22 mouse cellular contexts compared by ENCODE assay signal in genomic region chrX:134582270-134582669, GRCm38 (mm10). TPM values are rescaled to one million over a fixed set of nuclear protein-coding genes. Genes with fewer than 3 reads are reported as not detected.
DNase-seq lines count a peak whose midpoint lies in the region; ATAC-seq and TF ChIP-seq lines count a peak whose summit lies in the region.
"Had no signal": no experiment of that assay in that cellular context is flagged by ENCODE, and none has a peak within 500 bp of the region (broad histone marks: within the 10 kb centered on the region; RNA-seq: fewer than 3 reads in every experiment).

No protein-coding gene starts in this region.

- DNase-seq in thymus, adult 2 months: no peak
- DNase-seq in thymus, postnatal 25 days: no peak
- no peak for DNase-seq in liver, embryonic 14.5 days (ENCODE audit: low read depth in 3 of 3, low spot score in 3 of 3)
- DNase-seq in splenic B cell, adult 2 months (ENCODE audit: low read depth, low spot score): peak; percentile 36
- DNase-seq in embryo, embryonic 10.5 days (ENCODE audit: low spot score): no peak
- no peak for DNase-seq in thymus, postnatal 0 days (ENCODE audit: low spot score)
- no peak for DNase-seq in gastrocnemius, postnatal 10 days
- DNase-seq: adrenal gland, postnatal 14 days; cerebellum, adult 8-10 months; heart, postnatal 4 days; kidney, adult 18-20 months; kidney, postnatal 10 days; right cerebral cortex, postnatal 14 days; thymus, postnatal 4 days had no signal

- no peak for TF ChIP-seq EP300 in liver, embryonic 14.5 days (IDR thresholded peaks at IDR 0.05; ENCODE audit: low read depth)

- H3K27ac ChIP-seq in thymus, adult 2 months (ENCODE audit: control insufficient read depth, insufficient read depth, low read length): no peak overlapping the region
- no peak overlapping the region for H3K27ac ChIP-seq in brown adipose tissue, adult 24 weeks (replicated peaks; ENCODE audit: low read depth, low read length)
- no peak overlapping the region for H3K27ac ChIP-seq in liver, embryonic 14.5 days
- H3K27ac ChIP-seq: embryonic facial prominence, embryonic 13.5 days; heart, embryonic 13.5 days; hindbrain, postnatal 0 days; layer of hippocampus, adult 2 months; neural tube, embryonic 13.5 days had no signal

- WGBS in thymus, adult 2 months: 17% methylated on average over 11 of the region's 11 CpGs
- WGBS in liver, embryonic 14.5 days (ENCODE audit: insufficient replicate concordance): 25% methylated on average over 11 of the region's 11 CpGs

- 0 out of 2 replicates have a peak overlapping the region, but pooled peaks have one; percentile 17 for H3K4me3 ChIP-seq in thymus, adult 2 months (ENCODE audit: control insufficient read depth, insufficient read depth, low read length)
- H3K4me3 ChIP-seq in brown adipose tissue, adult 24 weeks (ENCODE audit: insufficient read depth, low read depth, low read length): peak overlapping the region; percentile 47
- peak overlapping the region; percentile 47 to 58 for H3K4me3 ChIP-seq in liver, embryonic 14.5 days (ENCODE audit: insufficient read depth in 1 of 2, low read depth in 2 of 2, low read length in 2 of 2)
- H3K4me3 ChIP-seq: embryonic facial prominence, embryonic 13.5 days; heart, embryonic 13.5 days; layer of hippocampus, adult 2 months; neural tube, embryonic 13.5 days had no signal

- peak; percentile 30; the same call in 1 of the 2 replicates for ATAC-seq in liver, embryonic 14.5 days (ENCODE audit: insufficient read depth)
- ATAC-seq: CD4-positive, CD25-positive, alpha-beta regulatory T cell, adult 4 months; hindbrain, postnatal 0 days had no signal

- no peaks in the 10 kb centered on the region for H3K36me3 ChIP-seq in thymus, adult 2 months (ENCODE audit: control insufficient read depth, insufficient read depth, low read length)
- H3K36me3 ChIP-seq in liver, embryonic 14.5 days (replicated peaks; ENCODE audit: control insufficient read depth, insufficient read depth, low read depth): peaks cover 2% of the 10 kb centered on the region; the same call in 1 of the 2 replicates
- H3K36me3 ChIP-seq in splenic B cell, adult 2 months (ENCODE audit: control insufficient read depth, insufficient read depth, low read length, poor library complexity, severe bottlenecking): no peaks in the 10 kb centered on the region
- H3K36me3 ChIP-seq: embryonic facial prominence, embryonic 13.5 days; neural tube, embryonic 13.5 days had no signal

- TF ChIP-seq CTCF in thymus, adult 2 months (IDR thresholded peaks at IDR 0.05; ENCODE audit: borderline replicate concordance, control insufficient read depth, extremely low read depth, insufficient read depth, low read length, poor library complexity): no peak
- TF ChIP-seq CTCF in liver, embryonic 14.5 days (IDR thresholded peaks at IDR 0.05; ENCODE audit: low read depth): no peak

- peaks cover 4% of the 10 kb centered on the region; the same call in 1 of the 2 replicates for H3K4me1 ChIP-seq in thymus, adult 2 months (replicated peaks; ENCODE audit: control insufficient read depth, insufficient read depth, low read length)
- peaks cover 3% of the 10 kb centered on the region; the same call in 1 of the 2 replicates for H3K4me1 ChIP-seq in brown adipose tissue, adult 24 weeks (ENCODE audit: control insufficient read depth, insufficient read depth, insufficient read length, low read length)
- H3K4me1 ChIP-seq in liver, embryonic 14.5 days (replicated peaks; ENCODE audit: control insufficient read depth in 2 of 2, insufficient read depth in 2 of 2, low read length in 1 of 2): peaks cover 3 to 12% of the 10 kb centered on the region in 2 experiments; a peak in 3 of 4 replicates

- peak overlapping the region; percentile 64 for H3K9ac ChIP-seq in liver, embryonic 14.5 days (replicated peaks)
- H3K9ac ChIP-seq: embryonic facial prominence, embryonic 13.5 days; heart, embryonic 13.5 days; neural tube, embryonic 13.5 days had no signal

- peak overlapping the region; percentile 65 for H3K4me2 ChIP-seq in liver, embryonic 14.5 days (ENCODE audit: low read depth)
- H3K4me2 ChIP-seq: embryonic facial prominence, embryonic 13.5 days; heart, embryonic 13.5 days; midbrain, embryonic 11.5 days; neural tube, embryonic 13.5 days had no signal

- no peak for TF ChIP-seq POLR2A in thymus, adult 2 months (IDR thresholded peaks at IDR 0.05; ENCODE audit: control insufficient read depth, extremely low read depth, insufficient read depth, low read length, poor library complexity)

- H3K27me3 ChIP-seq in thymus, adult 2 months (ENCODE audit: control insufficient read depth, insufficient read depth, low read length): no peaks in the 10 kb centered on the region
- no peaks in the 10 kb centered on the region for H3K27me3 ChIP-seq in liver, embryonic 14.5 days (ENCODE audit: control insufficient read depth, insufficient read depth, low read length)
- no peaks in the 10 kb centered on the region for H3K27me3 ChIP-seq in splenic B cell, adult 2 months (ENCODE audit: control insufficient read depth, insufficient read depth, low read length, poor library complexity, severe bottlenecking)
- H3K27me3 ChIP-seq: heart, embryonic 13.5 days; neural tube, embryonic 13.5 days had no signal

- H3K9me3 ChIP-seq in liver, embryonic 14.5 days (ENCODE audit: control insufficient read depth, low read length): no peaks in the 10 kb centered on the region
- H3K9me3 ChIP-seq: embryonic facial prominence, embryonic 13.5 days; heart, embryonic 13.5 days; neural tube, embryonic 13.5 days had no signal

RNA-seq across cellular contexts. Expression of gene Btk, which starts 1.1 kb away (rescaled TPM):
- polyA plus RNA-seq in thymus, adult 2 months (2012; rRNA removed): 1.4 and 1.5 TPM in 2 replicates
- polyA plus RNA-seq in brown adipose tissue, adult 24 weeks (2012; ENCODE audit: insufficient read depth, insufficient read length, missing spikeins): 0.79 and 1.4 TPM in 2 replicates
- 9.1 and 16.3 TPM in 2 replicates for polyA plus RNA-seq in liver, embryonic 14.5 days (2012; rRNA removed)
- polyA plus RNA-seq in liver, embryonic 14.5 days (2014; fragmentation: Nextera tagmentation; extraction: Ambion mirVana): 10.9 and 13.4 TPM in 2 replicates
- 3.5 and 4.1 TPM in 2 replicates for polyA plus RNA-seq in thymus, postnatal 0 days (2015; fragmentation: Nextera tagmentation; extraction: Ambion mirVana)
- total RNA-seq in gastrocnemius, postnatal 10 days (2021): 1 to 10 TPM in 1 of 2 experiments, under 1 TPM in 1; 0.78 to 1.3 TPM

RNA-seq across cellular contexts. Expression of gene Rpl36a, which starts 3.2 kb away (rescaled TPM):
- polyA plus RNA-seq in thymus, adult 2 months (2012; rRNA removed): 157 and 177 TPM in 2 replicates
- polyA plus RNA-seq in brown adipose tissue, adult 24 weeks (2012; ENCODE audit: insufficient read depth, insufficient read length, missing spikeins): 283 and 306 TPM in 2 replicates
- 600 and 1,190 TPM in 2 replicates for polyA plus RNA-seq in liver, embryonic 14.5 days (2012; rRNA removed)
- polyA plus RNA-seq in liver, embryonic 14.5 days (2014; fragmentation: Nextera tagmentation; extraction: Ambion mirVana): 428 and 436 TPM in 2 replicates
- polyA plus RNA-seq in thymus, postnatal 0 days (2015; fragmentation: Nextera tagmentation; extraction: Ambion mirVana): 605 and 639 TPM in 2 replicates
- total RNA-seq in gastrocnemius, postnatal 10 days (2021): 100 to 1,000 TPM; 251 to 261 TPM

RNA-seq across cellular contexts. Expression of gene Gla, which starts 18.7 kb away (rescaled TPM):
- 2.0 TPM in 2 replicates for polyA plus RNA-seq in thymus, adult 2 months (2012; rRNA removed)
- polyA plus RNA-seq in brown adipose tissue, adult 24 weeks (2012; ENCODE audit: insufficient read depth, insufficient read length, missing spikeins): 3.0 and 5.2 TPM in 2 replicates
- 1.5 and 1.7 TPM in 2 replicates for polyA plus RNA-seq in liver, embryonic 14.5 days (2012; rRNA removed)
- 3.9 TPM in 2 replicates for polyA plus RNA-seq in liver, embryonic 14.5 days (2014; fragmentation: Nextera tagmentation; extraction: Ambion mirVana)
- 4.9 and 7.1 TPM in 2 replicates for polyA plus RNA-seq in thymus, postnatal 0 days (2015; fragmentation: Nextera tagmentation; extraction: Ambion mirVana)
- total RNA-seq in gastrocnemius, postnatal 10 days (2021): 1 to 10 TPM; 2.0 to 2.5 TPM

RNA-seq across cellular contexts. Expression of gene Hnrnph2, which starts 18.7 kb away (rescaled TPM):
- polyA plus RNA-seq in thymus, adult 2 months (2012; rRNA removed): 15.9 and 18.2 TPM in 2 replicates
- 44.5 and 46.4 TPM in 2 replicates for polyA plus RNA-seq in brown adipose tissue, adult 24 weeks (2012; ENCODE audit: insufficient read depth, insufficient read length, missing spikeins)
- 28.6 and 47.4 TPM in 2 replicates for polyA plus RNA-seq in liver, embryonic 14.5 days (2012; rRNA removed)
- polyA plus RNA-seq in liver, embryonic 14.5 days (2014; fragmentation: Nextera tagmentation; extraction: Ambion mirVana): 53.7 and 60.1 TPM in 2 replicates
- 123 and 128 TPM in 2 replicates for polyA plus RNA-seq in thymus, postnatal 0 days (2015; fragmentation: Nextera tagmentation; extraction: Ambion mirVana)
- total RNA-seq in gastrocnemius, postnatal 10 days (2021): 10 to 100 TPM; 59.1 to 65.2 TPM

RNA-seq across cellular contexts. Expression of gene Timm8a1, which starts 40.6 kb away (rescaled TPM):
- 1.8 TPM in 2 replicates for polyA plus RNA-seq in thymus, adult 2 months (2012; rRNA removed)
- polyA plus RNA-seq in brown adipose tissue, adult 24 weeks (2012; ENCODE audit: insufficient read depth, insufficient read length, missing spikeins): 54.9 and 72.7 TPM in 2 replicates
- polyA plus RNA-seq in liver, embryonic 14.5 days (2012; rRNA removed): 10.1 and 18.7 TPM in 2 replicates
- polyA plus RNA-seq in liver, embryonic 14.5 days (2014; fragmentation: Nextera tagmentation; extraction: Ambion mirVana): 92.5 and 92.8 TPM in 2 replicates
- polyA plus RNA-seq in thymus, postnatal 0 days (2015; fragmentation: Nextera tagmentation; extraction: Ambion mirVana): 90.1 and 104 TPM in 2 replicates
- 10 to 100 TPM; 16.1 to 19.7 TPM for total RNA-seq in gastrocnemius, postnatal 10 days (2021)
